Mouse (Mus musculus) megakaryocyte-erythroid progenitor cell, adult 5-6 weeks (primary cell): ENCODE data around the gene Riox1. TPM values are rescaled to one million over a fixed set of nuclear protein-coding genes. Genes with fewer than 3 reads are reported as not detected.

Source experiments
- ATAC-seq: replicated peaks from 2 replicates; pipeline ENCODE4 v1.8.0; 2016; ENCODE audit warnings: mild to moderate bottlenecking, inconsistent platforms; ENCODE audit not compliant: severe bottlenecking, poor library complexity, low FRiP score, low TSS enrichment
- total RNA-seq, 2 experiments: library from RNA; stranded (forward) in 1 of 2; stranded (reverse) in 1 of 2; fragments of 200-1000, 215-1000 nt in 1 of 2; fragments of >200 nt in 1 of 2; fragmentation: Nextera tagmentation in 1 of 2; gene quantifications; 2 replicates each; pipeline ENCODE4 v1.2.3; 2014 to 2017

Riox1 gene
- total RNA-seq, 2 experiments from 2014 or later = 15.3 to 15.5 TPM

DNA sequence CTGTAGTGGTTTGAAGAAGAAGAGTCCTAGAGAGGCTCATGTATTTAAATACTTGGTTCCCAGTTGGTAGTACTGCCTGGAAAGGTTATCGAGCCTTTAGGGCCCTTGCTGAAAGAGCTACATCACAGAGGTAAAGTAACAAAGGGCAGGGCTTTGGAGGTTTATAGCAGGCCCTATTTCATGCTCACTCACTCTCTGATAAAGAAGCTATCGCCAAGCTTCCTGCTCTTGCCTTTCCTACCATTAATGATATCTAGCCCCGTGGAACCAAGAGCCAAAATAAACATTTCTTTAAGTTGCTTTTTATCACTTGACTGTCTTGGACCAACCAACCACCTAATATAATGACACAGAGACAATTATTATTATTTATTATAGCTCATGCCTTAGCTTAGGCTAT is 50.0 kb downstream of the Riox1 start:
- no peak for ATAC-seq

Other genes with a start within 250 kb of the Riox1 start
- gene Papln, start 187.0 kb upstream of the Riox1 start, total RNA-seq (2014; fragmentation: Nextera tagmentation) = not detected in 2 replicates
- not detected in 2 replicates for gene Papln, start 187.0 kb upstream of the Riox1 start, total RNA-seq (2017)
- 14.6 and 24.8 TPM in 2 replicates for gene Numb, start 28.7 kb upstream of the Riox1 start, total RNA-seq (2014; fragmentation: Nextera tagmentation)
- 8.8 and 11.7 TPM in 2 replicates for gene Numb, start 28.7 kb upstream of the Riox1 start, total RNA-seq (2017)
- gene Heatr4, start 34.2 kb downstream of the Riox1 start, total RNA-seq (2014; fragmentation: Nextera tagmentation) = not detected in 2 replicates
- gene Heatr4, start 34.2 kb downstream of the Riox1 start, total RNA-seq (2017) = not detected in 2 replicates
- gene Acot2, start 37.3 kb downstream of the Riox1 start, total RNA-seq (2014; fragmentation: Nextera tagmentation) = 10.3 and 11.5 TPM in 2 replicates
- gene Acot2, start 37.3 kb downstream of the Riox1 start, total RNA-seq (2017) = 17.8 and 18.6 TPM in 2 replicates
- not detected in 2 replicates for gene Acot1, start 58.9 kb downstream of the Riox1 start, total RNA-seq (2014; fragmentation: Nextera tagmentation)
- 4.4 and 5.9 TPM in 2 replicates for gene Acot1, start 58.9 kb downstream of the Riox1 start, total RNA-seq (2017)
- gene Acot4, start 87.8 kb downstream of the Riox1 start, total RNA-seq (2014; fragmentation: Nextera tagmentation) = not detected in 2 replicates
- 0.19 TPM in 1 of 2 replicates, not detected in the other for gene Acot4, start 87.8 kb downstream of the Riox1 start, total RNA-seq (2017)
- not detected in 2 replicates for gene Gm49366, start 88.3 kb downstream of the Riox1 start, total RNA-seq (2014; fragmentation: Nextera tagmentation)
- gene Gm49366, start 88.3 kb downstream of the Riox1 start, total RNA-seq (2017) = not detected in 2 replicates
- gene Acot3, start 101.5 kb downstream of the Riox1 start, total RNA-seq (2014; fragmentation: Nextera tagmentation) = not detected in 2 replicates
- not detected in 2 replicates for gene Acot3, start 101.5 kb downstream of the Riox1 start, total RNA-seq (2017)
- not detected in 2 replicates for gene Acot5, start 118.7 kb downstream of the Riox1 start, total RNA-seq (2014; fragmentation: Nextera tagmentation)
- gene Acot5, start 118.7 kb downstream of the Riox1 start, total RNA-seq (2017) = not detected in 2 replicates
- 6.9 and 11.3 TPM in 2 replicates for gene Acot6, start 150.0 kb downstream of the Riox1 start, total RNA-seq (2014; fragmentation: Nextera tagmentation)
- gene Acot6, start 150.0 kb downstream of the Riox1 start, total RNA-seq (2017) = 4.1 and 4.7 TPM in 2 replicates
- gene Dnal1, start 163.8 kb downstream of the Riox1 start, total RNA-seq (2014; fragmentation: Nextera tagmentation) = 0.26 and 3.9 TPM in 2 replicates
- 1.4 and 2.3 TPM in 2 replicates for gene Dnal1, start 163.8 kb downstream of the Riox1 start, total RNA-seq (2017)
- not detected in 2 replicates for gene Pnma1, start 197.9 kb downstream of the Riox1 start, total RNA-seq (2014; fragmentation: Nextera tagmentation)
- 1.2 TPM in 1 of 2 replicates, not detected in the other for gene Pnma1, start 197.9 kb downstream of the Riox1 start, total RNA-seq (2017)